Mouse (Mus musculus) urinary bladder, adult 18-20 months (tissue): Measurements from ENCODE around the gene Fkbp15.

Experiments
- DNase-seq, 2 experiments: peaks; one replicate each; pipeline ENCODE4 v3.0.0; 2022; ENCODE audit warnings: low spot score in 2 of 2, mixed read lengths in 2 of 2

Gene Fkbp15

GRCm38 (mm10) chr4:62360088-62360804 is at the start of gene Fkbp15, which contains the start of gene Slc31a1:
TSS of gene Fkbp15 (minus strand) at chr4:62360548.
TSS of gene Slc31a1 (plus strand) at chr4:62360727.
- peak; percentile 92 to 96 for DNase-seq

DNA sequence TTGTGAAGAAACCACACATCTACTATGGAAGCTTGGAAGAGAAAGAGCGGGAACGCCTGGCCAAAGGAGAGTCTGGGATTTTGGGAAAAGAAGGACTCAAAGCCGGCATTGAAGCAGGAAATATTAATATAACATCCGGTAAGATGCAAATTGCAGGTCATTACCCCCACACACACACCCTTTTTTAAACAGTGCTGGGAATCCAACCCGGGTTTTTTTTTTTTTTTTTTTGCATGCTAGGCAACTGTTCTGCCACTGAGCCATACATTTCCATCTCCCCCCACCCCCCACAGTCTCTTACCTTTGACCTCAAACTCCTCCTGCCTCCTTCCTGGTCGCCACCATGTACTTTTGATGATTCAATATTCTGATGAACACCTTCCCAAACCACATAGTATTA is 49.3 kb upstream of the Fkbp15 start:
- DNase-seq = no peak

DNA sequence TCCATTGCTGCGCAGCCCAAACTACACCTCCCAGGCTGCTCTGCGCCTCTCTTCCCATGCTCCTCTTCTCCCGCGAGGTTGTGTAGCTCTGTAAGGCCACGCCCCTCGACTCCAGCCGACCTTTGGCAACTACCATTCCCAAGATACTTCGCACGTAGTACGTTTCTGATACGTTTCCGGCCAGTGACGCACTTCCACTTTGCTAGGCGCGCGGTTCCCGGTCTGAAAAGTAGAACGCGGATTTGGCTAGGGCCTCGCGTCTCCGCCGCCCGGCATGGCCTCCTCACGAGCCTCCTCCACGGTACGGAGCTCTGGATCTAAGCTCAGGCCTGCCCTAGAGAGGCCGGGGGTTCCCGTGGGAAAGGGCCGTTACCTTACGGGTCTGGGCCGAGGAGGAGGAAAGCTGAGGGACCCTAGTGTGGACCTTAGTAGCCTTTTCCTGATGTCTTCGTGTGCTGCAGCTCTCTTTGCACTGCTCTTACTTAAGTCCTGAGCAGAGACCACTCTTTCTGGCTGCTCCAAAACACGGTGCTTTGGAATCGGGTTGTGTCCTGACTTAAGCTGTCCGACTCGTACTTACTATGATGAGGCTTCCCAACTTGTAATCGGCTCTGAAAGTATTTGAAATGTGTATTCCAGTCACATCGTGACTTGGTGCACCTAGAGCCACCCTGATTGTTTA is 48.4 kb upstream of the Fkbp15 start, which contains the start of the genes Cdc26 and Prpf4:
Gene Cdc26, minus strand, starts transcription at position 42 of the 682 bp plus-strand sequence.
Gene Prpf4, plus strand, starts transcription at position 197 of the 682 bp plus-strand sequence.
- peak; percentile 87 to 96 for DNase-seq

DNA sequence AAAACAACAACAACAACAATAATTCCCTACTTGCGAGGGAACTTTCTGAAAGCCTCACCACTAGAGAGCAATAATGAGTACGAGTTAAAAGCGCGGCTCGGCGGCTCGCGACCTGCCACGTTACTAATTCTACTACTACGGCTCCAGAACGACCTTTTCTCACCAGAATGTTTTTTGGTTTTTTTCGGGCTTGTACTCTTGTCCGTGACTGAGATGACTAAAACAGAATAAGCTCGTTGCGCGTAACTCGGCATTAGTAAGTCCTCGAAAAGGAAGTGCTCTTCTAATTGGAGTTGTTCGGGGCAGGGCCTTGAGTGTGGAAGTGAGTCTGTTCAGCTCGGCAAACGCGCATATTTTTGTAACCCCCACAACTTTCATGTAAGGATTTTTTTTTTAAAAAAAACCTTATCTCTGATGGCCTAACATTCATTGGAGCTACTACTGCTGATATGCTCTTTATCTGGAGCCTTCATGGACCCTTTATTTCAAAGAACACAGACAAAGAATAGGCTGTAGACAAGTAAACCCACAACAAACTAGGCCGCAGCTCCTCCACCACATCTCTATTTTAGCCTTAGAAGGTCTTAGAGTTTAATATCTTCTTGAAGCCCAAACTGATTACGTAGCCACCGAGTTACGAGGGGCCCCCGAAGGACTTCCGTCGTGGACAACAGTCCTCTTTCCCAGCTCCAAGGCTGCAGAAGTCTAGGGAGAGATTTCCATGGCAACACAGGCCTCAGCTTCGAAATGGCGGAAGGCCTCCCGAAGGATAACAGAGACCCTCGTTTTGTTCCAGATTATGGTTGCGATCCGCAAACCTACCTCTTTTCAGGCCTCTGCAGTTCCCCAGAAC is 47.6 kb upstream of the Fkbp15 start:
- DNase-seq = peak; percentile 37 to 39

DNA sequence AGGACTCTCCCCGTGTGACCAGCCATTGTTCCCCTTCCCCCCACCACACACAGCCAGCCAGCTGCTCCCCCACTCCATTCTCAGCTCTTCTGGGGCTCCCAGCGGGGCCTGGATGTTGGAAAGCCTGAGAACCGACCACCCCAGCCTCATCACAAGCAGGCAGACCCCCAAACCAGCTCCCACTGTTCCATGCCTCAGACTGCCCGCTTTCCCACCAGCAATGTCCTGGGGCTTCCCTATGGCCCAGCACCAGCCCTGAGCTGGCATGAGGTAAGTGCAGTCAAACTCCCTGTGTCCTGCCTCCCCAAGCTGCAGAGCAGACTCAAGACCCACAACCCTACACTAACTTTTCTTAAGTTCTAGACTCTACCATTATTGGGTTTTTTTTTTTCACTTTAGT is 45.8 kb upstream of the Fkbp15 start:
- no peak for DNase-seq

DNA sequence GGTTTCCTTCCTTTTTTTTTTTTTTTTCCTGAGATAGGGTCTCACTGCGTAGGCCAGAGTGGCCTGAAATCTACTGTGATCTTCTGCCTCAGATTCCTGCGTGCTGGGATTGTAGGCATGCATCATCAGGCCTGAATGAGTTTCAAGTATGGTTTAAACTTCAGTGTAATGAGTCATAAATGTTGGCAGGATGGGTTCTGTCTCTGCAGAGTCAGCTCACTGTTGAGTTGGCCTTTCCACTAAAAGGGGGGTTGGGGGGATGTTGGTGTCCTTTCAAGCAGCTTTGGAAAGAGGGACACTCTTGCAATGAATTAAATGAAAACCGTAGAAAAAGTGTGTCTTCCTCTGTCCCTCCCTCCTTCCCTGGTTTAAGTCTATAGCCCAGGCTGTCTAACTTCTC is 38.6 kb upstream of the Fkbp15 start:
- DNase-seq = peak in 1 of 2 experiments; percentile 6

DNA sequence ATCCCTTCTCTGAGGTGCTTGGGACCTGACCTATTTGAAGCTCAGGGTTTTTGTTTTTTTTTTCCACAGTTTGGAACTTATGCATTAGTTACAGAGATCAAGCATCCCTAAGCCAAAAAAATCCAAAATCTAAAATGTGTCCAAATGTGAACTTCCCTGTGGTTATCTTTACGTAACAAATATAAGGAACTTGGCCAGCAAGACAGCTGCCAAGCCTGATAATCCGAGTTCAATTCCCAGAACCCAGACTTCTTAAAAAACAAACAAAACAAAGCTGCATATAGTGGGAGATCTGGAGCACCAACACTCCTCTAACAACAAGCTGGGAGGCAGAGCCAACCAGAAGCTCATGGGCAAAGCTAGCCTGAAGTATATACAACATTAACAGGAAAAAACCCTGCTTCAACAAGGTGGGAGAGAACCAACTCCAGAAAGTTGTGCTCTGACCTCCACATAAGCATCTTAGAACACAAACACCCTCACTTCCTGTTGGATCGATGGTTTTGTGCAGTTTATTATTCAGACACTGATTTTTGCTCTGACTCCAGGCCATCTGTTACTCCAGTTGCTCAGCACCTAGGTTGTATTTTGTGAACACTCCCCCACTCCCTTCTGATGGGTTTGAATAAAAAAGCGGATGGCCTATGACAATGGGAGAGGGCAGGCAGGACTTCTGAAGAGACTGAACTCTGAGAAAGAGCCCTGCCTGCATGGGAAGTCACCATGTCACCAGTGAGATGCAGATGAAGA is 37.4 kb upstream of the Fkbp15 start:
- no peak for DNase-seq

- no peak for DNase-seq
These were observed 35.5 kb upstream of the Fkbp15 start for GRCm38 (mm10) chr4:62395806-62396205.

GRCm38 (mm10) chr4:62393459-62393858 is 33.1 kb upstream of the Fkbp15 start:
- DNase-seq = no peak

DNA sequence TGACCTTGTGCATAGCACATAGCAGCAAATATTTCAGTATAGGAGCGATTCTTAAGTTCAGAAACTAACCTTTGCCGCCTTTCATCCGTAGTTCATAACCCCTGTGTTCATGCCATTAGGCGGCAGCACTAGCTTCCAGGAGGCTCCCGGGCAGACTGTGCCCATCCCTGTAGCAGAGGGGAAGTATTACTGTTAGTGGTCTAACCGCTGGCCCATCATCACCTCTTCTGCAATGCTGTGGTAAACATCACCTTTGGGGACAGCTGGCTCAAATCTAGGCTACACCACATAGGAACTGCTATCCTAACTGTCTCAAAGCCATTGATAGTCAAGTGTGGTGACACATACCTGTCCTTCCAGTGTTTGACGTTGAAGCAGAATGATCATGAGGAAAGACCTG is 31.5 kb upstream of the Fkbp15 start:
- DNase-seq = no peak

DNA sequence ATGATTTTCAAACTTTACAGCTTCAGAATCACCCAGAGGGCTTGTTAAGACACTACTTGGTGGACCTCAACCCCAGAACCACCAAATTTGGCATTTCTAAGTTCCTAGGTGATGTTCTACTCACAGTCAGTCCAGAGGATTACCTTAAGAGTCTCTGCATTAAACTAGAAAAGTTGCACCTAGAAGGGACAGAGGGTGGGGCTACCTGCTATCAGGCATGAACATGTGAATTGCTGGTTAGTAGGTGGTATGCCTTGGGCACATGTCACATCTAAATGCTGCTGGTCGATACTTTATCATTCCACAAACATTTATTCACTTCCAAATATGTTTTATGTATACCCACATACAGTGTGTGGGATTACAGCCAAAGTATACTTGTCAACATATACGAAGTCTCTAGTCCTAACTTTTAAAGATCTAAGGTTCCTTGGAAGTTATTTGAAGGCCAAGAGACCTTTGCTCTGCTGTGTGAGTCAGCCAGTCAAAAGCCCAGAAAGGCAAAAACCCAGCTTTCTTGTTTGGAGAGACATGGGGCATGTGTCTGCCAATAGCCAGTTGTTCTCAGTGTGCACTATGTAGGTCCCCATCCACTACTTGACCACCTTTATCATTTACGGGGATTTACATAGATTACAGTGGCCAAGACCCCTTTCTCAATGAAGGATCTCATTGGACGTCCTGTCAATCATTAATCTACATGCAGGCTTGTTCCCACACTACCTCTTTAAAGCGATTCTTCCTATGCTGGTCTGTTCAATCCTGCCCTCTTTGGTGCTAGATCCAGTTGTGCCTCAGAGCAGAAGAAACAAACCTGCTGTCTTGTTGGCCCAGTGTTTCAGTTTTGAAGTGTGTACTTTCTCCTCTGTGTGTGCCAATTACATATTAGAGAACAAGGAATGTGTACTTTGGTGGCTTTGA is 29.5 kb upstream of the Fkbp15 start:
- DNase-seq = no peak

DNA sequence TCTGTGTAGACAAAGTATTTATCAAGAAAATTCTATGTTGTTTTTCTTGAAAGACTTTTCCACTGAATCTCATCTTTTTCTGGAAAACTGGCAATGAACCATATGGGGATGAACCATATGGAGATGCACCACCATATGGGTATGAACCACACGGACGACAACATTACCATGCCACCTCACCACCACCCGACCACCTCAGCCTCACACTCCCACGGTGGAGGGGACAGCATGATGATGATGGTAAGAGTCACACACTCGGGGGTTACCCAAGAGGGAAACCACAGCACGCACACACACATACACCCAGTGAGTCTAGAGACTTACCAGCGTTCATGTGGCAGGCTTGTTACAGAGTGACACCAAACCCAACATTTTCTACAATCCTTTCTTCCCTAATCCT is 25.1 kb upstream of the Fkbp15 start:
- no peak for DNase-seq

- no peak for DNase-seq
These were observed 23.8 kb upstream of the Fkbp15 start for GRCm38 (mm10) chr4:62384159-62384558.

- no peak for DNase-seq
These were observed 23.4 kb upstream of the Fkbp15 start for GRCm38 (mm10) chr4:62383752-62384151.

DNA sequence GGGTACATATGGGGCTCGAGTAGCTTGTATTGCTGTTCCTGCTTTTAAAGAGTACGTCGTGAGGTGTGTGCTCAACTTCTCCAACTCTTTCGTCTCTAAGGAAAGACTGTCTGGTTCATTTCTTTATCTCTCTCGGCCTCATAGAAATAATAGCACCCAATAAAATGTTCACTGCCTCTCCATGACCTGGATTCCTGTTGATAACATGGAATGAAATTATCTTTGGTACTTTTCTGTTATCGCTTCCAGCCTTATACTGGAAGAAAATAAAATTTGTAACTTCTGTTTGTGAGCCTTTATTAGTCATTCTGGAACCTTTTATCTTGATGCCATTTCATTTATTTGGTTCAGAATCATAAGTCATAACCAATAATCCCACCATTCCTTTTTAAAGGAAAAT is 22.9 kb upstream of the Fkbp15 start:
- DNase-seq = no peak

DNA sequence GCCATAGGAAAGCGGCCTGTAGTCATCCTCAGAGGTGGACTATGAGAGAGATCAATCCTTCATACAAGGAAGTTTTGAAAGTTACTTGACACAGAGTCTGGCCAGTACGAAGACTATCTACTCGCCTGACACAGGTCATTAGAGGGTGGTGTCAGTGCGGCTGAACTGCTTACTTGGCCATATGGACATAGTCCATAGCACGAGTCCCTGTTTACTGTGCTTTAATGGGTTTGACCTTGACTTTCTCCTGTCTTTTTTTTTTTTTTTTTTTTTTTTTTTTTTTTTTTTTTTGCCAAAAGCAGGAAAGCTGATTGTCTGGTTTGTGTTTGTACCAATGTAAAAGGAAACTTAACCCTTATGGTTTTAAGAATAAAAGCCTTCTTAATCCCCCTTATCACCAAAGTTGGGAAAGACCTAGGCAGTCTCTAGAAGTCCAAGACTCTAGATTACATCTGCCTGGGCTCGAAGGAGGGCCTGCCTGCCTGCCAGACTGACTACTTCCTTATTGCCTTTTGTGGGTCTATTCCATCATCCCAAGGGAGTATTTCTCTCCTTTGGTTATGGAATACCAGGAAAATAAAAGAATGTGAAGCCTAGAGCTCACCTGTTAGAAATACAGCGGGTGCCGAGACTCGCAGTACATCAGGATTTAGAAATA is 19.5 kb upstream of the Fkbp15 start:
- no peak for DNase-seq

GRCm38 (mm10) chr4:62376123-62376522 is 15.8 kb upstream of the Fkbp15 start:
- no peak for DNase-seq

DNA sequence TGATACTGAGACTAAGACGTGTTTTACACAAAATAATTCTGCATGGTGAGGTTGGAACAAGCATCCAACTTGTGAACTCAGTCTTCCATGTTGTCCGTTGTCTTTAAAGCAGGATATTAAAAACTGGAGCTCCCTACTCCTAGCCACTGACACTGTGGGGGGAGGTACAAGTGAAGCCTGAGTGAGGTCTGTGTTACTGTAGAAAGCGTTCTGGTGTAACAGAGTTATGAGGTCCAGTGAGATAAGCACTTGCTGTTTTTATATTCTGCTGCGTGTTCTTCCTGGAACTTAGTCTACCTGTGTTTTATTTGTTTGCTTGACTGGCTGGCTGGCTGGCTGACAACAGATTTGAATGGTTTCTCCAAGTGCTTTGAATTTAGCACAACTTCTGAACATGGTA is 14.0 kb upstream of the Fkbp15 start:
- DNase-seq = no peak

GRCm38 (mm10) chr4:62373668-62374067 is 13.3 kb upstream of the Fkbp15 start:
- no peak for DNase-seq
